Mouse (Mus musculus) frontal cortex, adult (tissue): Measurements from ENCODE around the gene 1700001P01Rik.
A peak's percentile ranks its signal among the peaks of the same experiment; 100 is the strongest.
"Not testable (repeated sequence)": the region's sequence is repeated elsewhere in the genome, so short reads cannot be mapped to it uniquely, and the experiment has no call there.

ENCODE experiments used
- ATAC-seq: cut with Nextera tagmentation; 2 replicates; pipeline ENCODE4 v1.9.2; 2017; ENCODE audit warnings: mild to moderate bottlenecking, moderate library complexity, mixed read lengths; ENCODE audit not compliant: low TSS enrichment

The 1700001P01Rik gene

GRCm38 (mm10) chr11:97745331-97745721 is 30.4 kb downstream of the 1700001P01Rik start:
- ATAC-seq = no peak

DNA sequence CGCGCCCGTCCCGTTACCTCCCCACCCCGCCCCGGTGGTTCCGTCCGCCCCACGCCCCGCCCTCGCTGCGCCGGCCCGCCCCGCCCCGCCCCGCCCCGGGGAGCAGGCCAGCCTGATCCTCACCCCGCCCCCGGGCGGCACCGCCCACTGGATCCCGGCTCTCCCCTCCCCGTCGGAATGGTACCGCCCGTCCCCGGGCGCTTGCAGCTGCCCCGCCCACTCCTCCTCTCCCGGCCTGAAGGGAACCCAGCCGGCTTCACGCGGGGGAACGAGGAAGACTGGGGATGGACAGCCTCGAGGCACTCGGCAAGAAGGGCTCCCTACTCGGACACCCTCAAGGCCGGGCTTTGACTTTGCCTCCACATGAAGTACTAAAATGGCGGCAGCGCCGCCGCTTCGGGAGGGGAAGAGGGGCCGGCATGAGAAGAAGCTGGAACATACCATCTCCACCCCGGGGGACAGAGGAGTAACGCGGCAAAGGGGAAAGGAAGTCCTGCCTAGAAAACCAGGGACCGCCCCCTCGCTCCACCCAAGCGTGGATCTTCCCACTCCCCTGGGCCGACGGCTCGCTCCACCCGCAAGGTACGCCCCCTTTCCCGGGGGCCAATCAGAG is 30.9 kb downstream of the 1700001P01Rik start:
- ATAC-seq = peak; percentile 87

DNA sequence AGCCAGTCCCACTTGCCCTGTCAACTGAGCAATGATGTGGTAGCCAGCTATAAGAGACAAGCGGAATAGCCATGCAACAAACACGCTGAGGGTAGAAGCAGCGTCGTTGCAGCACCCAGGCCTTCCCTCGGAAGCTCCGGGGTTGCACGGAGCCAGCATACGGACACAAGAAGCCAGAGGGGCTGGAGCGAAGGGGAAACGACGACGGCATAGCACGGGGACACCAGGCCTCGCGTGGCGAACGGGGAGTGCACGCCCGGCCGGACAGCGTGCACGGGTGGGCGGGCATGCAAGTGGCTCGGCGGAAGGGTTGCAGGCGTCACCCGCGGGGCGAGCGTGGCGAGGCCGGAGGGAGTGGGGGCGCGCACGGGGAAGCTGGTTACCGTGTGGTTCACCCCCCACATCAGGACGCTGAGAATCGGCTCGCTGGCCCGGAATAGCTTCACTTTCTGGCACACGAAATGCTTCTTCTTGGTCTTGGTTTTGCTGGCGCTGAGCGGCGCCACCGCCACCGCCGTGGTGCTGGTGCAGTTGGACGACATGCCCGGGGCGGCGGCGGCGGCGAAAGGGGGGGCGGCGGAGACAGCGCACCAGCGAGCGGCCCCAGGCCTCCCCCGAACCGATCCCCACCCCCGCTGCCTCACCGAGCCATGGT is 31.5 kb downstream of the 1700001P01Rik start, which contains the start of gene Pip4k2b:
Gene Pip4k2b, minus strand, starts transcription at position 642 of the 655 bp plus-strand sequence.
- ATAC-seq = peak; percentile 17; the same call in 1 of the 2 replicates

DNA sequence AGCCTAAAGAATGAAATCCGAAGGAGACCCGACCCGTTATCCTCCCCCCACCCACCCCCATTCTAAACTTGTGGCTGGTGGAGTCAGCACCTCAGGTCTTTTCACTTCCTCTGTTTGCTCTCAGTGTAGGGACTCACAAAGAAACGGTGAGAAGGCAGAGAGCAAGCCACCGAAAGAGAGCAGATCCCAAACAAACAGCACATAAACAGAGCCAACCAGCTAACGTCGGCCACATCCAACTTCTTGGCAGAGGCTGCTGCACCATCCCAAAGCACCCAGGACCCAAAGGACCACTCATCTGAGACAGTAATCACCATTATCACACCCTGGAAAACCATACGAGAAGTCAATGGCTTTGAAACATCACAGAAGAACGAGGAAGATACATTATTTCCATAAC is 32.3 kb downstream of the 1700001P01Rik start:
- ATAC-seq = no peak

GRCm38 (mm10) chr11:97742591-97742990 is 33.1 kb downstream of the 1700001P01Rik start:
- ATAC-seq = no peak

GRCm38 (mm10) chr11:97742157-97742556 is 33.6 kb downstream of the 1700001P01Rik start:
- no peak for ATAC-seq

GRCm38 (mm10) chr11:97740190-97740589 is 35.5 kb downstream of the 1700001P01Rik start:
- ATAC-seq = no peak

GRCm38 (mm10) chr11:97739155-97739554 is 36.6 kb downstream of the 1700001P01Rik start:
- no peak for ATAC-seq

DNA sequence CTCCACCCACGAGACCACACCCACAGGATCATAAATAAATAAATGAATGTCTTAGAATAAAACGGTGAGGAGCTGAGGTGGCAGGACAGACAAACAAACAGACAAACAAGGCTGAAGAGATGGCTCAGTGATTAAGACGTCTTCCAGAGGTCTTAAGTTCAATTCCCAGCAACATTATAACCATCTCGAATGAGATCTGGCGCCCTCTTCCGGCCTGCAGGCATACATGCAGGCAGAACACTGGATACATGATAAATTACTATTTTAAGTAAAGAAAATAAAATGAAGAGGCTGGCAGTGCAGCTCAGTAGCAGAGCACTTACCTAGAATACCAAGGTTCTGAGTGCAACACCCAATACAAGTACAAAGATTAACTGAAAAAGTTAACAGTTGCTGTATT is 37.0 kb downstream of the 1700001P01Rik start:
- ATAC-seq = no peak

- ATAC-seq = no peak
Observed at GRCm38 (mm10) chr11:97737600-97737999, 38.1 kb downstream of the 1700001P01Rik start.

- ATAC-seq = no peak
Observed at GRCm38 (mm10) chr11:97736645-97737044, 39.1 kb downstream of the 1700001P01Rik start.

DNA sequence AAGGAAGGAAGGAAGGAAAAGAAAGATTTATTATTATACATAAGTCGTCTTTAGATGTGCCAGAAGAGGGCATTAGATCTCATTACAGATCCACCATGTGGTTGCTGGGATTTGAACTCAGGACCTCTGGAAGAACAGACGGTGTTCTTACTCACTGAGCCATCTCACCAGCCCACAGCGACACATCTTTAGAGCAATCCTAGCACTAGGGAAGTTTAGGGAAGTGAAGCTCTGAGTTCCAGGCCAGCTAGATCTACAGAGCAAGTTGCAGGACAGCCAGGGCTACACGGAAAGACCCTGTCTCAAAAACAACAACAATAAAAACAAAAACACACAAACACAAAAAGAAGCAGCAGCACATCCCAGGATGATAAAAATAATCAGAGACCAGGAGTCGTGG is 40.9 kb downstream of the 1700001P01Rik start:
- not testable (repeated sequence) for ATAC-seq

DNA sequence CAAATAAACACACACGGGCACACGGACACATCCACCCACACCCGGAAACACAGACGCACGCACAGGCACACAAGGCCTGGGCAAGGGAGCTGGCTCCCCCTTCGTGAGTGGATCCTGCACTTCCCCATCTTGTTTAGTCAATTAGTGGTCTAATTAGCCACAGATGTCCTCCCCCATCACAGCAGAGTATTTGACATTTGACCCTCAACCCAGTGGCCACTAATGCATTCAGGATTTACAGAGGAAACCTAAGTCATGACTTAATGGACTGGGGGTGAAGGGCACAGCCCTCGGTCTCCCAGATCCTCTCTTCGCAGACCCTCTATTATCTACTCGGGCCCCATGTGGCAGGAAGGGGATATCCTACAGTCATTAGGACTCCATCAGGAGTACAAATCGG is 42.0 kb downstream of the 1700001P01Rik start:
- no peak for ATAC-seq

GRCm38 (mm10) chr11:97728730-97729129 is 47.0 kb downstream of the 1700001P01Rik start:
- no peak for ATAC-seq

GRCm38 (mm10) chr11:97728311-97728710 is 47.4 kb downstream of the 1700001P01Rik start:
- ATAC-seq = no peak

DNA sequence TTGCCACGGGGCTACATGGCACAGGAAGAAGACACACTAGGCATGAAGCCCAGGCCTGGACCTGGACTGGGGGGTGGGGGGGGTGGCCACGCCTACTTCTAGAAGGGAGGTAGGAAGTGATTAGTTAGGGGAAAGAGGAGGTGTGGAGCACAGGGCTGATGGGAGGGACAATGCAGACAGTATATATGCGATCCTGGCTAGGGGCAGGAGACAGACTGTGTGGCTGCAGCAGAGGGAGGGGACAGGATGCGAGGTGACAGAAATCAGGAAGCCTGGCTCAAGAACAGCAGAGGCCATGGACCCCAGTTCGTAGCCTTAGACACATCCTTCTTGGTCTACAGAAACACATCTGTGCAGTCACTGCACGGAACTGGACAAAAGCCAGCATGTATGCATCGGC is 52.0 kb downstream of the 1700001P01Rik start:
- no peak for ATAC-seq
